Mouse (Mus musculus) bone marrow macrophage, adult 2 months (primary cell): Measurements from ENCODE around the gene Dpp9.

Source experiments
- CTCF ChIP-seq: IDR thresholded peaks from 2 replicates; pipeline ENCODE4 v1.5.1; 2012; ENCODE audit warnings: low read depth, mild to moderate bottlenecking, low read length, moderate library complexity
- POLR2A ChIP-seq: IDR thresholded peaks from 2 replicates; pipeline ENCODE4 v1.6.1; 2012; ENCODE audit warnings: mild to moderate bottlenecking, low read depth, low read length, borderline replicate concordance

DNA sequence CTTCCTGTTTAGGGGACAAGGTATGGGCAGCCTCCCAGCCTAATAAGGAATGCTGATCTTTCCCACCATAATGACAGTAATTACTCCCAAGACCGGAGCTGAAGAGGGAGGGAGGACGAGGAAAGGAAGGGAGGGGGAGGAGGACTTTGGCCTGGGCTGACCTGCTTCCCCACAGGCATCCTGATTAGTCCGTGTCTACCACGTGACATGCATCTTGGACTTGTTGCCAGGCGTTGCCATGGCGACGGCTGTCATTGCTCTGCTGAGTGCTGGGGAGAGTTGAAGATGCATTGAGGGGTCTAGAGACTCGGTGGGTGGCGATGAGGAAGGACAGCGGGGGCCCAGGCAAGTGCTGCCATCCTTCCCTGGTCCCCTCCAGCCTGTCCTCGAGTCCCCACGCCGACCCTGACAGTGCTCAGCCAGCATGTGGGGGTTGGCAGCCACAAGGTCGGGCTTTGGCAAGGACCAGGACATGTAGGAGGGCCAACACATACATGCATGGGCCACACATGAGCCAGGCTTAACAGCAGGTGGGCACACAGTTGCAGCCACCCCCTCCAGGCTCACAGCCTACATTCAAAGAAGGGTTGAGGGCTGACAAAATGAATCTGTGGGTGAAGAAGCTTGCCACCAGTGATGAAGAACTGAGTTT is 15.2 kb upstream of the Dpp9 start:
- TF ChIP-seq CTCF = no peak
- no peak for TF ChIP-seq POLR2A
